Mouse (Mus musculus) liver, postnatal 0 days (tissue): Measurements from ENCODE around the gene Slc17a1.
A peak's percentile ranks its signal among the peaks of the same experiment; 100 is the strongest.

Source experiments
- CTCF ChIP-seq: sonication (generic); IDR thresholded peaks from 2 replicates; pipeline ENCODE4 v1.5.1; 2016; ENCODE audit warnings: antibody characterized with exemption, low read depth
- EP300 ChIP-seq: IDR thresholded peaks from 2 replicates; pipeline ENCODE4 v1.6.1; 2016; ENCODE audit warnings: antibody characterized with exemption, low read depth, mild to moderate bottlenecking

DNA sequence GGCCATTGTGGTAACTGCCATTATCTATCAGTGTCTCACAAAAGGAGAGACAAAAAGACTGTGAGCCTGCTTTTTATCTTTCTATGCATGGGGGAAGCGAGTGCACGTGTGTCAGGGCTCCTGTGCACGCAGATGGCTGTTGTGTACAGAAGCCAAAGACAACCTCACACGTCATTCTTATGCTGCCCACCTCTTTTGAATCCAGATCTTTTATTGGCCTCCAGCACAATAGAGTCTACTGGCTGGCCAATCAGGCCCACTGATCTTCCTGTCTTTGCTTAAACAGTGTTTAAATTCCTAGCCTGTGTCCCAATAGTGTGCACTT, 25.7 kb downstream of the Slc17a1 start:
- TF ChIP-seq CTCF: no peak
- TF ChIP-seq EP300: peak; percentile 50; the same call in 1 of the 2 replicates
